Mouse (Mus musculus): Measurements from ENCODE around the gene Zmynd8. TPM values are rescaled to one million over a fixed set of nuclear protein-coding genes. Genes with fewer than 3 reads are reported as not detected.

Gene Zmynd8
- polyA plus RNA-seq, 1 experiment, result 29.8 TPM

DNA sequence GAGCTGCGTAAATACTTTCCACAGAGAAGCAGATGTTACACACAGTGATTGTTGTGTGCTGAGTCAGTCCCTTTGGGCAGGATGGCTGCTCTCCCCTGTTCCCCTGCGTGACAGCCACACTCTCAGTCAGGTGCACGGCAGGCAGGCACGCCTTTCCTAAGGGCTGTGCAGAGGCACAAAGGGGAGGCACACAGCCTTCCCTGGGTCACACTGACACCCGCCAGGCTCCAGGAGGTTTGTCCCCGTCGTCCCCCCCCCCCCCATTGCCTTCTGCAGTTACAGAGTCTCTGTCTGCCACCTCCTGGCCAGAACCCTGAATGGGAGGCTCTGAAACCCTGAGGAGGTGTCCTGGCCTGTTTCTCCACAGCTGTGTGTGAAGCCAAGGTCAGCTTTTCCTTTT, 147.7 kb downstream of the Zmynd8 start:
- 39% methylated on average over 7 of the region's 7 CpGs for WGBS

DNA sequence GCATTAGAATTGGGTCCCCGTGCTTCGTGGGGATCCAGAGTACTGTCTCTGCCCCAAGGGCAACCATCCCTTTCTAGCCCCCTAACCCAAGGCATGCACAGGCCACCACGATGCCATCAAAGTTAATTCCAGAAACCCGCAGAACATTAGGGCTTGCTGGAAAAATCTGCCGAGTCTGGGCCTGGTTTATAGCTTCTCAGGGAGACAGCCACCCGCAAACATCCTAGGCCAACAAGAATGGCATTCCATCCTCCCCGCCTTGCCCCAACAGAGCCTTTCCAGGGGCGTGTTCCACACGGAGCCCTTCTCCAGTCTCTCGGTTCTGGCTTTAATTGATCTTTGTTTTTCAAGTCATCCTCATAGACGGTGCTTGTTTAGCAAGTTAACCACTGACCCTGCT, 150.4 kb downstream of the Zmynd8 start:
- no peak for DNase-seq
- 32% methylated on average over 11 of the region's 11 CpGs for WGBS
- Histone ChIP-seq H3K4me3 (replicated peaks; ENCODE audit: extremely low read depth, low read depth, low read length) (no peak overlapping the region), H3K4me1 (ENCODE audit: control insufficient read depth, insufficient read depth, low read length) (peaks cover 2% of the 10 kb centered on the region; the same call in 1 of the 2 replicates)
- no peak for TF ChIP-seq POLR2A (IDR thresholded peaks at IDR 0.05; ENCODE audit: borderline replicate concordance, extremely low read depth, low read depth, low read length)
- TF ChIP-seq CTCF (IDR thresholded peaks at IDR 0.05; ENCODE audit: insufficient read depth, low read length), result no peak

More for the DNA sequence above, 147.7 kb downstream of the Zmynd8 start:
- TF ChIP-seq CTCF (IDR thresholded peaks at IDR 0.05; ENCODE audit: insufficient read depth, low read length) (no peak), POLR2A (IDR thresholded peaks at IDR 0.05; ENCODE audit: borderline replicate concordance, extremely low read depth, low read depth, low read length) (no peak)
- Histone ChIP-seq H3K4me3 (replicated peaks; ENCODE audit: extremely low read depth, low read depth, low read length) (no peak overlapping the region), H3K4me1 (ENCODE audit: control insufficient read depth, insufficient read depth, low read length) (peaks cover 2% of the 10 kb centered on the region; the same call in 1 of the 2 replicates)
- DNase-seq, result no peak

DNA sequence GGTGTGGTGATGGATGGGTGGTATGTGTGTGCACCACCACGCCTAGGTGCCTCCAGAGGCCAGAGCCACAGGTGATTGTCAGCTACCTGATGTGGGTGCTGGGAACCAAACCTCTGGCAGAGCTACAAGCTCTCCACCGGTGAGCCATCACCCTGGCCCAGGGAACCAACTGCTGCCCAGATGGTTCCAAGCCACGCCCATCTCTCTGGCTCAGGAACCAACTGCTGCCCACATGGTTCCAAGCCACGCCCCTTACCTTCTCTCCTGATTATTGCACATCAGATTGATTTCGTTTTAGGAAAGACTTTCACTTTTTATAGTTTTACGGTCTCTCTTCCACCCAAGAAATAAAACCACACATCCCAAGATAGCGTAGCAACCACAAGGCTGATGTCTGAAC, 150.8 kb downstream of the Zmynd8 start:
- Histone ChIP-seq H3K4me3 (replicated peaks; ENCODE audit: extremely low read depth, low read depth, low read length) (no peak overlapping the region), H3K4me1 (ENCODE audit: control insufficient read depth, insufficient read depth, low read length) (peaks cover 2% of the 10 kb centered on the region; the same call in 1 of the 2 replicates)
- 62% methylated on average over 7 of the region's 7 CpGs for WGBS
- no peak for DNase-seq
- TF ChIP-seq POLR2A (IDR thresholded peaks at IDR 0.05; ENCODE audit: borderline replicate concordance, extremely low read depth, low read depth, low read length), result no peak
- TF ChIP-seq CTCF (IDR thresholded peaks at IDR 0.05; ENCODE audit: insufficient read depth, low read length), result no peak

DNA sequence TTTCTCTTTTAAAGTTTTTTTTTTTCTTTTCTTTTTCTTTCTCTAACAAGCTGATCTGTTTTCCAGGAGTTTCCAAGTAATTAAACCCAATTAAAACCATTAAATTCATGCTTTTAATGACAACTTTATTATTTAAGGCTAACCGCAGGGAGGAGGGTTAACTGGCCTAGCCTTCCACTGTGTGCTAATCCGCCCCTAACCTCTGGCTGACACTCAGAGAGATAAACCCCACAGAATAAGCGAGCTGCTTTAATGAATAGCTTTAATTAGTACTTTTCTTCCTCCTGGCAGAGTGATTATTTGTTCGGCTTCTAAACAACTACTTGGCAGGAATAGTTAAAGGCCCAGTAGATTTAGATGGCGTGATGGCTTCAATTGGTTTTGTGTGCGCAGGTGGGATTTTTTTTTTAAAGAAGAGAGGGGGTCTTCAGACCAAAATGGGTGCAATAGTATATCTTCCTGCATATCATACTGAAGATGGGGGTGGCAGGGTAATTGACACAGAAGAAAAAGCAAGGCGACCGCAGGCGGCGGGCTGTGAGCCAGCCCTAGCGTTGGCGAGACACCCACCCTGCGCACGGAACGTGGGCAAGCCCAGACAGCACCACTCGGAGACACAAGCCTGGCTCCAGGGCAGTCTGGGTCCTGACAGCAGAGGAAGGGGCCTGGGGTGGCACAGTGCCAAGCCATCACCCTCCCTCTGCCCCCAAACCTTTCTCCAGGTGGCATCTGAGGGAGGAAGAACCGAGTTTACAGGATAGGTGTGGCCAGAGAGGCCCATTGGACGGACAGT, 153.3 kb downstream of the Zmynd8 start:
- H3K4me1 ChIP-seq (ENCODE audit: control insufficient read depth, insufficient read depth, low read length), result peaks cover 2% of the 10 kb centered on the region; the same call in 1 of the 2 replicates
- no peak for DNase-seq
- 74% methylated on average over 18 of the region's 18 CpGs for WGBS
- no peak for TF ChIP-seq CTCF (IDR thresholded peaks at IDR 0.05; ENCODE audit: insufficient read depth, low read length)
- no peak for TF ChIP-seq POLR2A (IDR thresholded peaks at IDR 0.05; ENCODE audit: borderline replicate concordance, extremely low read depth, low read depth, low read length)
- no peak overlapping the region for H3K4me3 ChIP-seq (replicated peaks; ENCODE audit: extremely low read depth, low read depth, low read length)

DNA sequence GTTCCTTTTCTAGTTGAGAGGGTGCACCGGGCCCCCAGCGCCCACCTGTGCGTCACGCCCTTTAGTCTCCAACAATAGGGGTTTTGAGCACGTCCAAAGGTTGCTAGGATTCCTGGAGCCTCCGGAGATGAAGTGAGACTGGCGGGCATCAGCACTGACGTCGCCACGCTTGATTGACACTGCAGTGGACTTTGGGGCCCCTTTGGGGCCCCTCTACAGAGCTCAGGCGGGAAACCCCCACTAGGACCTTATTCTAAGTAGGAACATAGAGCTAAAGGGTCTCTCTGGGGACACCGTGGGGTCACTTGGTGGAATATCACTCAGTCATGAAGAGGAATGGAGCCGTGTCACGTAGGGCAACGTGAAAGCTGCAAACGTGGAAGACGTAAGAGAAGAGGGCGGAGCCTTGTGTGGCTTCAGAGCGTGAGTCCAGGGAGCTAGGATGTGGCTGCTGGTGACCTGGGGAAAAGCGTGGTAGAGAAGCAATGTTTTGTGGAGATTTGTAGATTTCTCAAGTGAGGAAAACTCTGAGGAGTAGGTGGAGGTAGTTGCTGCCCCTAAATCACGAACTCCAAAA, 156.5 kb downstream of the Zmynd8 start:
- TF ChIP-seq POLR2A (IDR thresholded peaks at IDR 0.05; ENCODE audit: borderline replicate concordance, extremely low read depth, low read depth, low read length) (no peak), CTCF (IDR thresholded peaks at IDR 0.05; ENCODE audit: insufficient read depth, low read length) (no peak)
- WGBS, result 56% methylated on average over 21 of the region's 21 CpGs
- no peak overlapping the region for H3K4me3 ChIP-seq (replicated peaks; ENCODE audit: extremely low read depth, low read depth, low read length)
- DNase-seq, result no peak
- H3K4me1 ChIP-seq (ENCODE audit: control insufficient read depth, insufficient read depth, low read length), result no peaks in the 10 kb centered on the region

DNA sequence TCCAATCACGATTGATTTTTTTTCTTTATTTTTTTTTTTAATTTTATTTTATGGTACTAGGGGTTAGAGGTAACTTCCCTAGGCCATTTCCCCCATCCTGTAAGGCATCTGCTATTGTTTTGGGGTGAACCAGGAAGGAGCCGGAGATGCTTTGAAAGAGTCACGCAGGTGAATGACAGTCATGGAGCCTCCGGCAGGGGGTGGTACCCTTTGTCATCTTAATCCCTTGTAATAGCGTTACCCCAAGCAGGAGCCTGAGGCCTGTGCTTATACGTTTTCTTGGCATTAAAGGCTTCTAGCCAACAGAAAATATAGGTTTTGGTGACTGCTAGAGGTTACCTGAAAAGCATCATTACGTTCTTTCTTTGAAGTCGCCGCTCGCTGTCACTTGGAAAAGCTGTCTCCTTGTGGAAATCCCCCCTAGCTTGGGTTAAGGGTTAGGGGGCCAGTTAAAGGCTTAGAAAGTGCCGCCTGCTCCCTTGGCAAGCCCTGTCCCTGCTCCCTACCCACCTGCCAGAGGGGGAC, 157.2 kb downstream of the Zmynd8 start:
- DNase-seq, result no peak
- no peaks in the 10 kb centered on the region for H3K4me1 ChIP-seq (ENCODE audit: control insufficient read depth, insufficient read depth, low read length)
- TF ChIP-seq POLR2A (IDR thresholded peaks at IDR 0.05; ENCODE audit: borderline replicate concordance, extremely low read depth, low read depth, low read length), result no peak
- no peak for TF ChIP-seq CTCF (IDR thresholded peaks at IDR 0.05; ENCODE audit: insufficient read depth, low read length)
- WGBS, result 48% methylated on average over 11 of the region's 11 CpGs
- H3K4me3 ChIP-seq (replicated peaks; ENCODE audit: extremely low read depth, low read depth, low read length), result no peak overlapping the region

DNA sequence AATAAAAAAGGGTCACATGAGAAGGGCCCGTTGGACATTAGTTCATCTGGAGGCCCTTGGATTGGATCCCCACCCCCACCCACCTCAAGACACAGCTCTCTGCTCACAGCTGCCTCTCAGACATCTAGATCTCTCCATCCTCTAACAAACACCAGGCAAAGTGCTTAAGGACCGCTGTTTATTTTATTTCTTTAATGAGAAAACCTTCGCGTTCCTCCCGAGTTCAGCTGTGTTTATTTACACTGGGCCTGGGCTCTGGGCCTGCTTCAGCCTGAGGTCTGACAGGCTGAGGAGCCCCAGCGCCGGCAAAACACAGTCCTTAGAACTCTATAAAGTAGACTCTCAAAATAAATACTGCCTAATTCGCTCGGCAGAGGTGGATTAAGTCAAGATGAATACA, 157.8 kb downstream of the Zmynd8 start:
- no peak overlapping the region for H3K4me3 ChIP-seq (replicated peaks; ENCODE audit: extremely low read depth, low read depth, low read length)
- TF ChIP-seq POLR2A (IDR thresholded peaks at IDR 0.05; ENCODE audit: borderline replicate concordance, extremely low read depth, low read depth, low read length) (no peak), CTCF (IDR thresholded peaks at IDR 0.05; ENCODE audit: insufficient read depth, low read length) (no peak)
- DNase-seq, result no peak
- H3K4me1 ChIP-seq (ENCODE audit: control insufficient read depth, insufficient read depth, low read length), result no peaks in the 10 kb centered on the region
- 17% methylated on average over 9 of the region's 9 CpGs for WGBS

DNA sequence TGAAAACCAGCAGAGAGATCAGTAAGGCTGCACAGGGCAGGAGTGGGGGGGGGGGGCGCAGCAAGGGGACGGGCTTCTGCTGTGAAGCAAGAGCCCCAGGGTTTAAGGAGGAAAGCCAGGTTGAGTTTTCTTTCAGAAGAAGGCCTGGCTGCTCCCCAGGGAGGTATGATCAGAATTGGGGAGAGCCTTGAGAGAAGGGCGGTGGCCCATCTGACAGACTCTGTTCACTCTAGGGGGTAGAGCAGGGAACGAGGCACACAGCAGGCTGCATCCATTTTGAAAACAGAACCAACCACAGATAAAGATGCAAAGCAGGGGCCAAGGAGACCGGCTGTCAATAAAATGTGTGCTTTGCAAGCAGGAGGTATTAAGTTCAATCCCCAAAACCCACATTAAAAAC, 158.4 kb downstream of the Zmynd8 start:
- H3K4me3 ChIP-seq (replicated peaks; ENCODE audit: extremely low read depth, low read depth, low read length), result no peak overlapping the region
- TF ChIP-seq POLR2A (IDR thresholded peaks at IDR 0.05; ENCODE audit: borderline replicate concordance, extremely low read depth, low read depth, low read length) (no peak), CTCF (IDR thresholded peaks at IDR 0.05; ENCODE audit: insufficient read depth, low read length) (no peak)
- no peak for DNase-seq
- 78% methylated on average over 5 of the region's 5 CpGs for WGBS
- H3K4me1 ChIP-seq (ENCODE audit: control insufficient read depth, insufficient read depth, low read length), result no peaks in the 10 kb centered on the region

DNA sequence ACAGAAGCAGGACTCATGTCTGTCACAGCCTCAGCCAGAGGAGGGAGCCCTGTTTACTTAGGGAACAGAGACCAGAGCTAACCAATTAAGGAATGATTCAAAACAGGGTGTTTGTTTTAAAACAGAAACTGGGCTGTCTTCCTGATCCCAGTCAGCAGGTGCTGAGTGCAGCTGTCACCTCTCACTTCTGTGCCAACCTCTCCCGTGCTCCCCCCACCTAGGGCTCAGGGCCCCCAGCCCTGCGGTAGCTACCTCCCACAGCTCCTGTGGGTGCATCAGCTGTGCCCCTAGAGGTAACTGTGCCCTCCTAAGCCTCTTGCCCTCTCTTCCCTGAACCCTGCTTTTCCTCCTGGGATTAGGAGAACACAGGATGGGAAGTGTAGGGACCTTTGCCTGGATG, 162.5 kb downstream of the Zmynd8 start:
- 38% methylated on average over 2 of the region's 2 CpGs for WGBS

More for the DNA sequence above, 162.5 kb downstream of the Zmynd8 start:
- H3K4me3 ChIP-seq (replicated peaks; ENCODE audit: extremely low read depth, low read depth, low read length), result no peak overlapping the region
- no peaks in the 10 kb centered on the region for H3K4me1 ChIP-seq (ENCODE audit: control insufficient read depth, insufficient read depth, low read length)
- no peak for TF ChIP-seq POLR2A (IDR thresholded peaks at IDR 0.05; ENCODE audit: borderline replicate concordance, extremely low read depth, low read depth, low read length)
- TF ChIP-seq CTCF (IDR thresholded peaks at IDR 0.05; ENCODE audit: insufficient read depth, low read length), result no peak
- no peak for DNase-seq

Other genes starting within 250 kb of the Zmynd8 start
- gene Ncoa3, start 93.6 kb upstream of the Zmynd8 start, polyA plus RNA-seq (2012; rRNA removed), result 35.3 and 40.3 TPM in 2 replicates